ENCODE assay signal across 8 mouse cellular contexts in the genomic region with DNA sequence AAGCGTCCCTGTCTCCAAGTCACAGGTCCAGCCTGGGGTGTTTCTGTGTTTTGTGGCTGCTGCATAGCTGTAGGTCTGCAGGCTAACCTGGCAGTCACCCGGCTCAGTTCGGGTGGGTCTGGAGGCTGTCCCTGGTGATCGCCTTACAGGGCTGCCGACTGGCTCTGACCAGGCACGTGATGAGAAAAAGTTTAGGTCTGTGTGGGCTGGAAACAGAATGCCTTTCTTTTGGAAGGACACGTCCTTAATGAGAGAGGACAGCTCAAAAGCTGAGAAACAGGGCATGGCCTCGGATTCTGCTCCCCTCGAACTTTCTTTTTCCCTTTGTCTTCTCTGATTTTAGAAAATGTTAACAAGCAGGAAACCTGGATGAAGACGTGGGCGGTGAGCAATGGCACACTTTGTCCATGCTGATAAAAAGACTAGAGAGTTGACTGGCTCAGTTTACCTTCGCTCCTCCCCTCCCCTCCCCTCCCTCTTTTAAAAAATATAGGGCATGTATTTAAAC. TPM values are rescaled to one million over a fixed set of nuclear protein-coding genes. Genes with fewer than 3 reads are reported as not detected.
DNase-seq lines count a peak whose midpoint lies in the region; ATAC-seq and TF ChIP-seq lines count a peak whose summit lies in the region.

A gene (minus strand): TSS at position 114 of the 508 bp plus-strand sequence.

- WGBS in forebrain, embryonic 12.5 days = 16% methylated on average over 12 of the region's 12 CpGs
- 19% methylated on average over 12 of the region's 12 CpGs for WGBS in forebrain, embryonic 13.5 days
- WGBS in bone marrow, adult 2 months = 17% methylated on average over 12 of the region's 12 CpGs
- 14% methylated on average over 12 of the region's 12 CpGs for WGBS in heart, embryonic 12.5 days

- no peak within 1 kb of the TSS for H3K4me2 ChIP-seq in forebrain, embryonic 12.5 days
- no peak within 1 kb of the TSS for H3K4me2 ChIP-seq in forebrain, embryonic 13.5 days
- peak within 1 kb of the TSS; percentile 57 for H3K4me2 ChIP-seq in heart, embryonic 12.5 days

- ATAC-seq in forebrain, embryonic 12.5 days (ENCODE audit: low FRiP score) = no peak
- ATAC-seq in forebrain, embryonic 13.5 days = no peak
- ATAC-seq in heart, embryonic 12.5 days (ENCODE audit: insufficient number of reproducible peaks, low FRiP score) = 0 out of 2 replicates have a peak, but pooled peaks have one; percentile 51
- peak; percentile 63 for ATAC-seq in megakaryocyte progenitor cell, adult 5-6 weeks (replicated peaks; ENCODE audit: poor library complexity)

- H3K9ac ChIP-seq in forebrain, embryonic 12.5 days = 0 out of 2 replicates have a peak within 1 kb of the TSS, but pooled peaks have one; percentile 7
- no peak within 1 kb of the TSS for H3K9ac ChIP-seq in forebrain, embryonic 13.5 days
- peak within 1 kb of the TSS; percentile 39; the same call in 1 of the 2 replicates for H3K9ac ChIP-seq in heart, embryonic 12.5 days

- peaks cover 26% of the 10 kb centered on the region for H3K27me3 ChIP-seq in forebrain, embryonic 12.5 days
- peaks cover 26% of the 10 kb centered on the region for H3K27me3 ChIP-seq in forebrain, embryonic 13.5 days
- no peaks in the 10 kb centered on the region; the same call in 1 of the 2 replicates for H3K27me3 ChIP-seq in heart, embryonic 12.5 days (replicated peaks)

- DNase-seq in kidney, postnatal 4 days = peak; percentile 55 to 70
- DNase-seq in cerebellum, adult 11 months = no peak
- DNase-seq in thymus, postnatal 25 days = no peak

- no peaks in the 10 kb centered on the region for H3K9me3 ChIP-seq in forebrain, embryonic 12.5 days
- no peaks in the 10 kb centered on the region for H3K9me3 ChIP-seq in forebrain, embryonic 13.5 days (replicated peaks)
- H3K9me3 ChIP-seq in heart, embryonic 12.5 days (replicated peaks) = no peaks in the 10 kb centered on the region

- H3K4me3 ChIP-seq in forebrain, embryonic 12.5 days (replicated peaks) = no peak within 1 kb of the TSS
- no peak within 1 kb of the TSS for H3K4me3 ChIP-seq in forebrain, embryonic 13.5 days
- peak within 1 kb of the TSS; percentile 5 for H3K4me3 ChIP-seq in bone marrow, adult 2 months (replicated peaks; ENCODE audit: control insufficient read depth, low read depth, low read length)
- peak within 1 kb of the TSS; percentile 13 for H3K4me3 ChIP-seq in heart, embryonic 12.5 days

- TF ChIP-seq POLR2A in bone marrow, adult 2 months (IDR thresholded peaks at IDR 0.05; ENCODE audit: borderline replicate concordance, control insufficient read depth, low read depth, low read length) = no peak

- H3K36me3 ChIP-seq in forebrain, embryonic 12.5 days (replicated peaks) = no peaks in the 10 kb centered on the region
- no peaks in the 10 kb centered on the region for H3K36me3 ChIP-seq in forebrain, embryonic 13.5 days (ENCODE audit: poor library complexity, severe bottlenecking)
- H3K36me3 ChIP-seq in heart, embryonic 12.5 days = no peaks in the 10 kb centered on the region

- no peak within 1 kb of the TSS for H3K27ac ChIP-seq in forebrain, embryonic 12.5 days
- H3K27ac ChIP-seq in forebrain, embryonic 13.5 days = no peak within 1 kb of the TSS
- no peak within 1 kb of the TSS for H3K27ac ChIP-seq in bone marrow, adult 2 months (ENCODE audit: control insufficient read depth, insufficient read depth, low read depth, low read length, poor library complexity)
- H3K27ac ChIP-seq in heart, embryonic 12.5 days (ENCODE audit: poor library complexity, severe bottlenecking) = no peak within 1 kb of the TSS

- peaks cover 7% of the 10 kb centered on the region for H3K4me1 ChIP-seq in forebrain, embryonic 12.5 days
- H3K4me1 ChIP-seq in forebrain, embryonic 13.5 days = peaks cover 7% of the 10 kb centered on the region
- H3K4me1 ChIP-seq in bone marrow, adult 2 months (ENCODE audit: control insufficient read depth, insufficient read depth, low read length) = peaks cover 2% of the 10 kb centered on the region
- H3K4me1 ChIP-seq in heart, embryonic 12.5 days (replicated peaks) = peaks cover 12% of the 10 kb centered on the region; the same call in 1 of the 2 replicates

- TF ChIP-seq CTCF in bone marrow, adult 2 months (IDR thresholded peaks at IDR 0.05; ENCODE audit: control insufficient read depth, insufficient read depth, low read length) = no peak

RNA-seq across cellular contexts. Expression of the gene that starts here (rescaled TPM):
- not detected in 2 replicates for polyA plus RNA-seq in forebrain, embryonic 12.5 days (2016; fragmentation: Nextera tagmentation; extraction: Ambion mirVana)
- polyA plus RNA-seq in forebrain, embryonic 13.5 days (2015; fragmentation: Nextera tagmentation; extraction: Ambion mirVana) = 0.15 and 0.19 TPM in 2 replicates
- not detected in 2 replicates for polyA plus RNA-seq in bone marrow, adult 2 months (2011; ENCODE audit: insufficient read depth, insufficient read length, low replicate concordance, missing spikeins)
- not detected in 2 replicates for polyA plus RNA-seq in heart, embryonic 12.5 days (2016; fragmentation: Nextera tagmentation; extraction: Ambion mirVana)
- not detected in 2 replicates for total RNA-seq in megakaryocyte progenitor cell, adult 5-6 weeks (2015)
- total RNA-seq in megakaryocyte progenitor cell, adult 5-6 weeks (2017) = not detected in 2 replicates

Comparison
In these comparisons a context has a peak if more than half of its experiments do, and no peak if none do; other contexts are left out.
1. Peak in ATAC-seq, H3K4me3 ChIP-seq, H3K9ac ChIP-seq and H3K4me2 ChIP-seq in heart, embryonic 12.5 days; RNA of the gene not detected or under 1 TPM.
2. Peak in ATAC-seq in megakaryocyte progenitor cell, adult 5-6 weeks; RNA of the gene not detected or under 1 TPM.
3. DNase-seq: peak in kidney, postnatal 4 days (2 of 2); none in cerebellum, adult 11 months (single experiment) and thymus, postnatal 25 days (single experiment).